Mouse (Mus musculus) mouse embryonic stem cell (cell line): Measurements from ENCODE around the gene 4930455H04Rik.

ENCODE experiments used
- in situ Hi-C, 2 experiments: fragments of 300-500 bp; cut with MboI; formaldehyde crosslinking; loops; 1 replicate in 1 of 2; 3 replicates in 1 of 2; pipeline ENCODE4 v1.14.3; 2019 to 2020; ENCODE audit warnings: low sequenced_read_pairs in 2 of 2, low pct_unique_long_range_greater_than_20kb in 1 of 2, mixed read lengths in 1 of 2; ENCODE audit not compliant: unreplicated experiment in 1 of 2

Gene 4930455H04Rik

DNA sequence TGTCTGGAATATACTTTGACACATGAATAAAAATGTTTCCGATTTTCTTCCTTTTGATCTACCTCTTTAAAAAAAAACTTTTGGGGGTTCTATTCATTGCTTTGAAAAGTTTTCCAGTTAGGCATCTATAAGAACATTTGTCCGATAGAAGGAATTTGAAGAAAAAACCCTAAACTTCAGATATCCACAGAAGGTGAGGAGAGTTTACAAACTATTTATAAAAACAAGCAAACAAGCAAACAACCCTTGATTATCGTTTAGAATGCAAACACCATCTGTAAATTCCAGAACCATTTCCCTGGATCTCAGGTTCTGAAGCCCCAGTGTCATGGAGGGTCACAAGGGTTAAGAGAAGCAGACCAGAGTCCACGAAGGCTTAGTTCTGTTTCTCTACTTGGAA is at the start of gene 4930455H04Rik:
TSS of gene 4930455H04Rik (plus strand) at position 301 of the 400 bp plus-strand sequence.
- in situ Hi-C loops = no loop called here

- in situ Hi-C loops = loop anchor here (25.0 kb wide), 2 partner anchors 141 to 516 kb away; no protein-coding TSS in a partner anchor
Measured at GRCm38 (mm10) chr3:116921535-116921934, 46.5 kb upstream of the 4930455H04Rik start.

DNA sequence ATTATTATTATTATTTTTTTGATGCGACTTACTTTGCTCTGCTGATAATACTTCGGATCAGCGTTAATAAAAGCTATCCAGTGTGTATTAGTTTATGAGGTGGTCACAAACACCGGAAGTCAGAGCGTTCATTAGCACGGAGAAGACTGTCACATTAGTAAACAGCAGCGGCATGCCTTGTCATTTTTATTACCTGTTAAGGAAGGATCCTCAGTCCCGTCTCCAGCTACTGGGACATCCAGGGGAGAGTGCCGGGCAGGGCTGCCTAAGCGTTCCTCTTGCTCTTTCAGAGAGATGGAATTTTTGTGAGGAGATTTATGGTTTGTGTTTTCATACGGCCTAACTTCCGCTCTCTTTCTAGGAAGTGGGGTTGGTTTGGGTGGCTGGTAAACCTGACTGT is 45.0 kb upstream of the 4930455H04Rik start:
- in situ Hi-C loops = loop anchor here (25.0 kb wide), 2 partner anchors 139 to 514 kb away; no protein-coding TSS in a partner anchor

DNA sequence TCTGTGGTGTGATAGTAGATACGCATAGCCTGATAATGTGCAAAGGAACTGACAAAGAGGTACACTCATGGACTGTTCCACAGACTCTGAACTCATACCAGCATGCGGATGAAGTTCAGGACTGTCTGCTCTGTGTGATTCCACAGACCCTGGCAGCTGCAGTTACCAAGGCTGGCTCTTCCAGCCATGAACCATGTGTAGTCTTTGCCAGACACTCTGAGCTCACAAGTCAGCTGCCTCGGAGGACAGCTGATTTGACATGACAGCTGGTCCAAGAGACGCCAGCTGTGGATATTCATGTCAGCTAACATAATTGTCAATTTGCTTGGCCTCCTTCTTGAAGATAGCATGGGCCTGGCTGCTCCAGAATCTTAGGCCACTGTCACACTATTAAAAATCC is 39.1 kb upstream of the 4930455H04Rik start:
- in situ Hi-C loops = no loop called here

DNA sequence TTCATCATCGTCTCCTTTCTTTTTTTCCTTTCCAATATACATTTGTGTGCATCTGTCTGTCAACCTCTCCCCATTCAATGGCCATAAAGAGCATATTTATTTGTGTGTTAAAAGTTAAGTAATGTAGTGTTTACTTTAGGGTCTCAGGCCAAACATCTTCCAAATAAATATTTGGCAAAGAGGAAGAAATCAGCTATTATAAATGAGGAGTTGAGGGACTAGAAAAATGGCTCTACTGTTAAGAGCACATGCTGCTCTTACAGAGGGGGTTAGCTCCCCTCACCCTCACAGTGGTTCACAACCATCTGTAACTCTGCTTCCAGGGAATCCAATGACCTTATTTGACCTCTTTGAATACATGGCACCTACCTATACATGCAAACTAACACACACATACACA is 34.9 kb upstream of the 4930455H04Rik start:
- in situ Hi-C loops = no loop called here

- in situ Hi-C loops = no loop called here
Measured at GRCm38 (mm10) chr3:116936934-116937691, 31.0 kb upstream of the 4930455H04Rik start.

DNA sequence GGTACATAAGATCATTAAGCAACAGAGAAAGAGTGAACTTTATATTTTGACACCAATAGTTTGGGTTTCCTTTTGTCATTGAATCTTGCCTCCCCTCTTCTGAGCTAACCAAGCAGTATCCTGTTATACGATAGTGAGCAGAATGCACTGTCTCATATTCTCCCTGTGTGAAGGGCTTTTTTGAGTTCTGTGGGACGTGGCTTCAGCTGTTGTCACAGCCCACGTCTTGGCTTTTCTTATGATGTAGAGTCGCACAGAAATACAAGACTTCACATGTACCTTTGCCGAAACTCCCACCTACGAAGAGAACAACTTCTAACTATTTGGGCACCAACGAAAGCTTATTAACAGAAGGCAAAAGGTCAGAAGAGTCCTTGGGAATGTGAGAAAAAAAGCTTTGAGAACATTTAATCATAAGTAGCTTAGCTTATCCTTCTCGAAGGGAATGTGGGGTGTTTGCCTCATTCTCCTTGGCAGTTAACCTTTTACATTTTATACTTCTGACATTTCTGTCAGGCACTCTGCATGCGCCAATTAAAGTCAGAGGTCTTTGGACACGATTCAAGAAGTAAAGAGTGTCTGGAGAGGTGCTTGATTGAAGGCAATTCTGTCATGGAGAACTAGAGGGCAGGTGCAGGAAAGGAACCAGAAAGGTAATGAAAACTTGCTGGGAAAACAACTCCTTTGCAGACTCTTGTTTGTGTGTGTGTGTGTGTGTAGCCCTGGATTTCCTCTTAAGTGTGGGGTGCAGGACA is 27.1 kb upstream of the 4930455H04Rik start:
- in situ Hi-C loops = no loop called here

DNA sequence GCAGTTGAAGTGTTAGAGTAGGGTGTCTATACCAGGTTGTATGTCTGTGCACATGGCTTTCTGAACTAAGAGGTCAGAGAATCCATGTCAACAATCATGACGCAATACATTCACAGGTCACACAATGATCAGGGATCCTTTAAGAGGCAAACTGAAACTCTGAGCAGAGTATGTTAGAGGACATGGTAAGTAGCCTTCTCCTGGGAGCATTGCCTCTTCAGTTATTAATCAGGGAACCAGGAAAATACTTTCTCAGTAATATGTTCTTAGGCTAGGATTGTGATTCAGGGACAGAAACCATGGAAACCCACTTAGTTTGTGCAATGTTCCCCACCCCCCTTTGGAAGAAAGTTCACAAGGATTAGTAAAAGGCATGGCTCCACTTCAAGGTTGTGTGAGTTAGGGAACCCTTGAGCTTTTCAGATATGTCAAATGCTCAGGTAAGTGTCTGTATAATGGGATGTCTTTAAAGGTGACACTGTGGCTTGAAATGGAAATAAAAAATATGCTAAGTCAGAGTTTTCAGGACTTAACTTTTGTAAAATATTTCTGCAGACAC is 26.4 kb upstream of the 4930455H04Rik start:
- in situ Hi-C loops = no loop called here

GRCm38 (mm10) chr3:116942751-116943150 is 25.3 kb upstream of the 4930455H04Rik start:
- in situ Hi-C loops = no loop called here

- in situ Hi-C loops = no loop called here
Measured at GRCm38 (mm10) chr3:116943422-116943821, 24.6 kb upstream of the 4930455H04Rik start.

- in situ Hi-C loops = no loop called here
Measured at GRCm38 (mm10) chr3:116946476-116946875, 21.6 kb upstream of the 4930455H04Rik start.

GRCm38 (mm10) chr3:116950665-116951115 is 17.4 kb upstream of the 4930455H04Rik start:
- in situ Hi-C loops = no loop called here

GRCm38 (mm10) chr3:116951489-116951888 is 16.6 kb upstream of the 4930455H04Rik start:
- in situ Hi-C loops = no loop called here

DNA sequence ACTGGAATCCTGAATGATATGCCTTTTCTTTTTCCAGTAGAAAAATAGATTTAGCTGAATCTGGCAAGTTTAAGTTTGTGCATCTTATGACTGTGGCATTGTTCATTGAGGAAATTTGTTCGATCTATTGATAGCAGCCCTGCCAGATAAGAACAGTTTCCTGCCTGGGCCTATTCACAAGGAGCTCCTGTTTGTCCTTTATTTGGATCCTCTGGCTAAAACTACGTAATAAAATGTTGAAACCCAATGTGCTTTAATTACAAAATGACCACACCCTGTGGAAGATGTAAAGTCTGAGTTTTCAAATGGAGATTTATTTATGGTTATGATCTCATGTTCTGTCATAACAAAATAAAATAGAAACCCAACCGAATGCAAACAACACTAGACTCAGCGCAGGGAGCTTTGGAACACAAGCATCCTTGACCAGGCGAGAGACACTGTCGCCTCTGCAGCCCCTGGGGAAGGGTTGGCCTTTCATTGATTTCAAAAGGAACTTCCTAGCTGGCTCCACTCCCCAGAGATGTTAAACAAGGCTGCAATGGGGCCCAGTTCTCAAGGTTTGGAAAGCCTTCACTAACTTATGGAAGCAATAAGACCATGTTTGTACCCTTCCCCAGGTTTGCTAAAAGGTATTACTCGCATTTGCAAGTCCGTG is 15.7 kb upstream of the 4930455H04Rik start:
- in situ Hi-C loops = no loop called here

DNA sequence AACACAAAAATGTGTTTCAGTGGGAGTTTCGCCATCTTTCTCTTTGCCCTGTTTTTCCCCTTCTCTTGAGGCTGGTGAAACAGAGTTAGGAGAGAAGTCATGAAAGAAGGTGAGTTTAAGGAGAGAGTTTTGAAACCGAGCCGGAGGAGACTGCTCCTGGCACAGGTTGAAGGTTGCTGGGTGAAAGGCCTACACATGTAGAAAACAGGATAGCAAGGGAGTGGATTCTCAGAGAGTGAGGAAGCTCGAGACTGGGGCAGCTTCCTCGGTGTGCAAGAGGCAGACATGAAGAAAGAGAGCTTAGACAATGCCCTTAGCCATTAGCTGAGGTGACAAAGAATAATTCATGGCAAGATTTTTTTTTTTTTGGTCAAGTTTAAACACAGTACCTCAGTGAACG is 14.7 kb upstream of the 4930455H04Rik start:
- in situ Hi-C loops = no loop called here

DNA sequence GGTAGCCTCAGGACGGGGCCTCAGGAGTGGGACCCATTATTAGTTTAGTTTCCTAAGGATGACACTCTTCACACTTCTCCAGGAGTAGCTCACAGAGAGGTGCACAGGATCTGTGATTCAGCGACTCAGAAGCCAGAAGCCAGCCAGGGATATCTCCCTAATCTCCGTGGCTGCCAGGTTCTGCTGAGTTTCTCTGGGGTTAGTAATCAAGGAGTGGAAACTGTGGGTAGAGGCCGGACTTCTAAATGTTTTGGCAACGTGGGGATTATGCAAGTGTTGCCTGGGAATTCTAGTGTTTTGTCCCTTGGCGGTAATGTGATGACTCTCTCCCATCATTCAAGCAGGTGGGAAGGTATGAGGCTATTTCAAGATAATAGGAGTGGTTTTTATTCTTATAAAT is 13.0 kb upstream of the 4930455H04Rik start:
- in situ Hi-C loops = no loop called here

DNA sequence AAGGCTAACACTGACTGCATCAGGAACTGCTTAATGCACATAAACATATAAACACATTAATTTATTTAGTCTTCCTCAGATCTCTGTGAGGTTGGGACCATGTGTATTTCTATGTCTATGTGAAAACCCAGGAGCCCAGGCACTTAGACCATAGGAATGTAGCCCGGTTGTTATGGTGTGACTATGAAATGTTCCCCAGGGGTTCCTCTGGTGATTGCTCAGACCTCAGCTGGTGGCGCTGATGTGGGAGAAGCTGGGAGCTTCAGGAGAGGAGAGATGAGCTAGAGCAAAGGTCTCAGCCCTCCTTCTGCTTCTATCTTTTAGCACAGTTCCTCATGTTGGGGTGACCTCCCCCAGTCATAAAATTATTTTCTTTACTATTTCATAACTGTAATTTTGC is 7.7 kb upstream of the 4930455H04Rik start:
- in situ Hi-C loops = no loop called here

GRCm38 (mm10) chr3:116961354-116962142 is 6.5 kb upstream of the 4930455H04Rik start:
- in situ Hi-C loops = no loop called here
